Mouse (Mus musculus) ES-E14 (cell line): ENCODE measurements around the gene Tdrd9.
A peak's percentile ranks its signal among the peaks of the same experiment; 100 is the strongest.

Source experiments
- CHD2 ChIP-seq: IDR thresholded peaks from 2 replicates; pipeline ENCODE4 v1.6.1; 2014; ENCODE audit warnings: mild to moderate bottlenecking, low read depth, low read length, inconsistent platforms
- HCFC1 ChIP-seq: IDR thresholded peaks from 2 replicates; pipeline ENCODE4 v1.6.1; 2012; ENCODE audit warnings: low read length, inconsistent platforms, borderline replicate concordance; ENCODE audit not compliant: insufficient read depth
- MAFK ChIP-seq: IDR thresholded peaks from 2 replicates; pipeline ENCODE4 v1.6.1; 2014; ENCODE audit warnings: mild to moderate bottlenecking, low read depth, low read length, inconsistent platforms; ENCODE audit not compliant: insufficient read depth
- ZC3H11A ChIP-seq: IDR thresholded peaks from 2 replicates; pipeline ENCODE4 v1.6.1; 2012; ENCODE audit warnings: low read depth, mild to moderate bottlenecking, inconsistent platforms, low read length, borderline replicate concordance

DNA sequence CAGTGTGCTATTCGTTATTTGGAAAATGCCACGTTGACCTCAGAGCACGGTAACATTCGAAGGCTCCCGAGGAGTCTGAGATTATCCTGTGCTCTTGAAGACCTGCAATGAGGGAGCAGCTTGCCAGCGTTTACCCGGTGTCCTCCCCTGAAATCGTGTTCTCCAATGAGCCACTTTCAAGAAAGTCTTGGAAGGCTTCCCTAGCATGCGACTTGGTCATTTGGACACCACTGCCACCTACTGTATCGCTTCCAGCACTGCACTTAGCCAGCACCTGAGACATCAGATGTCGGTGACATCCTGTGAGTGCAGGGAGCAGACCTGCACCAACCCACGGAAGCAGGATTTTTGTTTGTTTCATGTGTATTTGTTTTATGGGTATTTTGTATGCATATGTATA is 119.7 kb downstream of the Tdrd9 start:
- TF ChIP-seq MAFK (no peak), CHD2 (no peak), HCFC1 (no peak), ZC3H11A (peak; percentile 80)
